Mouse (Mus musculus): ENCODE measurements at regions not wholly inside any gene's neighbourhood (a gene's known extent, or its start where the extent isn't known, plus 50 kb on each side); places are given as distances from the start of the nearest gene placed in this dataset.
"Not testable (repeated sequence)": the region's sequence is repeated elsewhere in the genome, so short reads cannot be mapped to it uniquely, and the experiment has no call there.

DNA sequence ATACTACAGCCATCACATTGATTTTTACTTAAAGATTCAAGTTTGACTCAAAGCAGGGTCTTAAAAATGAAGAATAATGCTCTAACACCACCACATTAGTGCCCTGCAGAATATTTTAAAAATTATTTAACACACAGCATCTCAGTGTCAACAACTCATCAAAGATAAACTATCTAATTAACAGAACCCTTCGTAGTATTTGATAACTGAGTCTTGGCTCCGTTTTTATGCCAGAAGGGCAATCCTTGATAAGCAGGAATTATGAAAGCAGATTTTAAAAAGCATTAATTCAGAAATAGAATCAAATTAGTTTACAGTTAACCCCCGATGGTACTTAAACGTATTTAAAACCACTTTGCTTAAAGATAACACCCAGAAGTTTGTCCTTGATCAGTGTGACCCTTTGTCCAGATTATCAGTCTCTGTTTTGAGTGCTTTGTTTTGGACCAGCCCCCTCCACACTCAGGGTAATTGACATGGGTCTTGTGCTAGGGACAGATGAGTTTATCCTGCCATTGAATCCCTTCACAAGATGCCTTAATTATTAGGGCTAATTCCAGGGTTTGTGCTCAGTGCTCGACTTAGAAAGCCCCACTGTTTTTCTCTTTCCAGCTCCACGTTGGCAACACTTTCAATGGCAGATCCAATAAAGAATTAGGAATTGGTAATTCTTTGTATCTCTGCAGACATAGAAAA, 69.4 kb upstream of the Dph6 start:
- DNase-seq, result no peak

DNA sequence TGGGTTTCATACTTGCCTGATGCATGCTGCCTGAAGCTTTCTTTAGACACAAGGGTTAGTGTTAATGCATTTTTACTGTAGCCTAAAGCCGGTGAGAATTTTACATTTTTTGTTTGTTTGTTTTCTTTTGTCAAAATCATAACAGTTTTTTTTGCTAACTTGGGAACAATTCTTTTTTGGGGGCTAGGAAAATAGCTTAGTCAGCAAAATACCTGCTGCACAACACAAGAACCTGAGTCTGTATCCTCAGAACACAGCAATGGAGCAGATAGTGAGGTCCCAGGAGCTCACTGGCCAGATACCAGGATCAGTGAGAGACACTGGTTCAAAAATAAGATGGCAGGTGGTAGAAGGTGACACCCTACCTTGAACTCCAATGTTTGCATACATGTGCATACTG, 72.4 kb upstream of the Dph6 start:
- no peak for DNase-seq

DNA sequence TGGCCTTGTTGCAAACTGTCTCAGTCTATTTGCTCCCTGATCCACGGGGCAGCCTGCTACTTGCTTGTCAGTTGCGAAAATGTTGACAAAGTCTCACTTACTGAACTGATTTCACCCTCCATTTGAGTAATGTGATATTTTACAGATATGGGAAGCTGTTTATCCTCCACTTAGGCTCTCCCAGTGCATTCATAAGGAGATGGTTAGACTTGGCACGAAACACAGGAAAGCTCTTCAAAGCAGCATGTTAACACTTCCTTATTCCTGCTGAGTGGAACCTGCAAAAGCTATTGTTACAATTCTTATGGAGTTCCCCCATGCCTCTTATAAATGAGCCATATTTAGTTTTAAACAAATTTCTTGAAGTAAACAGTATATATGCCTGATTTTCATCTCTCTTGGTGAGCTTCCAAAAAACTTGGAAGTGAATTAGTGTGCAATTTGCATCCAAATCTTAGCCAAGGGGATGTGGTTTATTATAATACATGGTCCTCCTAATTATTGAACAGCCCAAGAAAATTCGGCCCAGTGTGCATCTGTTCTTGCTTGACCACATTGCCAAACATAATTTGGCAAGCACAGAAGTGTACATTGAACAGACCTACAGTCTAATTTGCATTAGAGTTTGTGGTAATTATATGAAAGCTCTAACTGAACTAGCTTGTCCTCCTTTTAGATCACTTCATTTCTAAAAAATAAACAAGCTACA, 80.3 kb upstream of the Dph6 start:
- DNase-seq, result no peak

DNA sequence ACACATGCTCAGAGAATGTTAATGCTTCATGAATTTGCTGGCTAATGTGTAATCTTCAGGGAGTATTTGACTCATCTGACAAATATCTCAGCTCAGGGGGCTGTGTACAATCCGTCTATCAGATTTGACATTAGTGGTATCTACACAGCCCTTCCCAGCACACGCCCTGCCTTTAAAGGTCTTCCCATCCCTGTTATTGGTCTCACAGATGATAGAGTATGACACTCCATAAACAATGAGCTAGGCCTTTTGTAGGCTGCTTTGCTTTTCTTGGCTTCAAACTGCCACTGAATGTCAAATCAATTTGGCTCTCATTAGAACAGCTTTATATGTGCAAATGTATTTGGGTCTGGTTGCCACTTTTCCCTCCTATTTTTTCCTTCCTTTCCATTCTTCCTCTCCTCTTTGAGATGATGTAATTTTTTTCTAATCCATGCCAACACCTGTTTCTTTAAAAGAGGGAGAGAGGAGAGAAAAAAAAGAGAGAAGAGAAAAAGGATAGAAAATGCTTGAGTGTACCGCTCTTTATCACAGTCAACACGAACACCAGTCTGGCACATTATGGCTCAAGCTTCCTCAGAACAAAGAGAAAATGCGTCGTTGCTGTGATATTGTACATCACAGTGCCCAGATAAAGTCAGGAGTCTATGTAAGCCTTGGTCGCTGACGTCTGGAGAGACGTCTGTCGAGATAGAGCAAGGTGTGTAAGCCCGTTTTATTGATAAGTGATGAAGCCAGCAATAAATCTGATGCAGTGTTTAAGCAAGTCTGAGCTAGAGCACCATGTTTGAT, 84.9 kb upstream of the Dph6 start:
- no peak for DNase-seq

DNA sequence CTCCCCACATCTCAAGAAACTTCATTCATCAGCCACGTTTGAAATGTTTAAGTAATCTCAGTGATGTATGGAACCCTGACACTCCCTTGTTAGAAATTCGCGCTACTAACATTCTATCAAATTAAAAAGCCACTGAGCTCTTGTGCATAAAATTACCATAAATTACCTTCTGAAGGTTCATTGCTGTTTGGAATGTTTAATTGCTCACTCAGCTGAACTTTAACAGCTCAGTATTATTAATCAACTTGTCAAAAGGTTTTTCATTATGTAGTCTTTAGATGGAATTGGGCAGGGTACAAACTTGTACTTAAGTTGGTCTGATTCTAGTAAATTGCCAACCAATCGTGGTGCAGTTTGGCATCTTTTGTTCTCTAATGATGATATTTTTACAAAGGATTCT, 108.5 kb upstream of the Dph6 start:
- no peak for DNase-seq

DNA sequence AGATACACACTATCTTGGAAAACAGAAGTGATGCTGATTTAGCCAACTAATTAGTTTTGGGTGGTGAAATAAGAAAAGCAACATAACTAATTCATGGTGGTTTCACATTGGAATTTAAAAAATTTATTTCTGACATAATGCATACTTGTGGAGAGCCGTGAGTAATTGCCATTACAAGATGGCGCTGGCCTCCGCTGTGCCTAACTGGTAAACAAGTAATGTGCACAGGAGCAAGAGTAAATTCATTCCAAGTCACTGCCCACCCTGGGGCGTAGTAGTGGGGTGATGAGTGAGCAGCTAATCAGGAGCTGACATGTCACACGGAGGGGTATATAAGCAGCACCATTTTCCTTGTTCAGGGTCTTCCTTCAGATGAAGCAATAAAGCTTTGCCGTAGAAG, 119.0 kb upstream of the Dph6 start:
- not testable (repeated sequence) for DNase-seq

DNA sequence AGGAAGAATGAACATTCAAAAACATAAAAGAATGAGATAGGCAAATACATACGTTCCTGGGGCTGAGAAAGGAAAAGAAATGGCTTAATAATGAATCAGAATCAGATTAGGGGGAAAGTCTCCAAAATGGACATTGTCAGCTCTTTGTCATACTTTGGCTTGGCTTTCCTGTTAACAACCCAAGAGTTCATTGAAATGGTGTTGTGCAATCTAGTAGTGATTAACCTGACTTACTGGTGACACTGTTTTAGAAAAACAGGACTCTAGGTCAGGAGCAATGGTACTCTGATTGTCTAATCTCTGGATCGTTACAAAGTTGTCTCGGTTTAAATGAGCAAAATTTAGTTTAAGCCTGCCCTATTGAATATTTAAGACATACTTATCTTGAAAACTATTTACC, 119.5 kb upstream of the Dph6 start:
- DNase-seq, result no peak

DNA sequence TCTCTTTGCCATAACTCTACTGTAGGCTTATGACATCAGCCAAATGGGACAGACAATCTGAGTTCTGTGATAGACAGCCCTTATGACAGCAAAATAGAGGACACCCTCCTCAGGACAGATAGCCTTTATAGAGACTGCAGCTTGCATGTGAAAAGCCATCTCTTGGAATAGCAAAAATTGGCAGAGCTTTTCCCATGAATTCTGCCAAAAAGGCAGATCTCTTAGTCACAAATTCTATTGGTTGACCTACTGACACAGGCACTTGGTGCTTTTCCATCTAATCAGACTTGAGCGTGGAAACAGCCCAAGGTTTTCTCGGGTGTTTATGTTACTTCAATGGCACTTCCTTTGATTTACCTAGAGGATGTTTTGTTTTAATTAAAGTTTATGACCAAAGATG, 120.8 kb upstream of the Dph6 start:
- no peak for DNase-seq

DNA sequence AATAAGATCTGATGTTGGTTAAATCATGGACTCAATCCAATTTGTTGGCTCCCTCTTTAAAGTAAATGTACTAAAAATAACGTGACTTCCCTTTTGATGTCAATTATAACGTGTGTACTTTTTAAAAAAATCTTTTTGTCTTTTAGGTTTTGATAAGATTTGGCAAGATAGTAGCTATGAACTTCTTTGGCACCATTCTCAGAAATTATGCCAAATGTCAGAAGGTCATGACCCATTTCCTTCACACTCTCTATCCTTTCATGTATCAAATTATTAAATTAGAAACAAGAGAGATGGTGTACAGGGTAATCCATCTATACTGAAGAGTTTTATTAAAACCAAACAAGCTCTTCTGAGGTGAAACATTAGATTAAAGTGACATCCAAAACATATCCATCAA, 121.4 kb upstream of the Dph6 start:
- DNase-seq, result no peak

DNA sequence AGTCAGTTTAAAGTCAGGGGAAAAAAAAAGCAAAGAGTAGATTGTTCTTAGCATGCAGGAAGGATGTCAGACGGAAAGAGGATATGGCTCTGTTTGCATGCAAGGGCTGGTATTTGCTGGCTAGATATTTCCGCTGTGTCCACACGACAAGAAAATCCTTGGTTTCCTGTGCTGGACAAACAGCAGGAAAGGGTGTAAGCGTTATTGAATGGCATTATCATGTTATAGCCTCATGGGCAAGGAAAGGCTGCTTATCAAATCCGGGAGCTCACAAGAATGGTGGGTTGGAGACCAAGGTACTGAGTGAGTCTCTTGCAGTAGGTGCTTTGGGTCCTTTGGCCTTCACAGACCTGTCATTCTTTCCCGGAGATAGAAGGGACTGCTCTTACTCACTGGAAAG, 127.7 kb upstream of the Dph6 start:
- no peak for DNase-seq

DNA sequence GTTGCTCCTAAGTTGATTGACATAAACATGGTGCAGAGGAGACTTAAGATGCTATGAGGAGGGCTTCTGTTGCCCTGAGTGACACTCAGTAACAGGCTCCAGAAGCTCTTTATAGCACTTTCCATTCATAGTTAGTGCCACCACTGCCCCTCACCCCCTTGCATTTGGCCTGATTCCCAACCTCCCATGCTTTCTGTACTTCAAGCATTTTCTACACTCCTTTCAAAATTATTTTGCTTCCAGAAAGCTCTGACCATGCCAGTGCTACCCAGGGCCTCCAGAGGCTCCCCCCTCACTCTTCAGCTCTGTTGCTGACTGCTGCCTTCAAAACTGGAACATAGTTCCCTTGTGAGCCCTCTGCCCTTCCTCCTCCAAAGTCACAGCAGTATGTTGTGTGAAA, 129.4 kb upstream of the Dph6 start:
- no peak for DNase-seq

DNA sequence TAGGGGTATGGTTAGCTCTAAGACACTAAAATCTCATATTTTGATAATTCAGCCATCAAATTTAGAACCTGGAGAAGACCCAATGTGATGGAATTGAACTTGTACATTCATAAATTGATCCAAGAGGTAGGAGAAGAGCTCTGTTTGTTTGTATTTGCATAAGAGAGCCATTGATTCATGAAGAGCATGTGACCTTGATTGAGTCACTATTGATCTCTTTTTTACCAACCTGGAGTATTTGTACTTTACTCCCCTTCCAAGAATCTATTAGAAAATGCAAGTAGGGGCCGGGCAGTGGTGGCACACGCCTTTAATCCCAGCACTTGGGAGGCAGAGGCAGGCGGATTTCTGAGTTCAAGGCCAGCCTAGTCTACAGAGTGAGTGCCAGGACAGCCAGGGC, 133.5 kb upstream of the Dph6 start:
- no peak for DNase-seq

DNA sequence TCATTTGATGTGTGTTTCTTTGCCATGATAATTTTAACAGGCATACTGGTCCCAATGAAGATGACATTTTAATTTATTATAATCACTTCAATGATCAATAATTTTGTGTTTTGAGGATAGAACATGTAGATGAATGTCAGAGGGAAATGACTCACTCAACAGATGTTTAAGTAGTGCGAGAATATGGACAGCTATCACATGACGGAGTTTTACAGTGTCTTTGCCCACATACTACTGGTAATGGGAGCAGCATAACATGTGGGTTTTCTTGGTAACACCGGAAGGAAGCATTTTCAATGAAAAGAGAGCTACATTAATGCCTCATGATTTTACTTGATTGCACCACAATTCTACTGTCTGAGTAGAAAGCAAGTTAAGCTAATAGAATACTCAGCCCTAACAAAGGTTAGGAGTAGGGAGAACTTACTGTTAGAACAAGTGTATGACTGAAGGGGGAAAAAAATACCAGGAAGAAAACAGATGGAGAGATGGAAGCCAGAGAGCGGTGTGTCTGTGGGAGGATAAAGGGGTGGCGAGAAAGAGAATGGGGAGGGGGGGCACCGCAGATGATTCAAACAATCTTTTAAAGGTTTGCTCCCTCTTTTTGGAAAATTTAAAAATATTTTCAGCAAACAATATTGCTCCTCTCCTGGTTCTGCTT, 142.0 kb upstream of the Dph6 start:
- DNase-seq, result no peak

DNA sequence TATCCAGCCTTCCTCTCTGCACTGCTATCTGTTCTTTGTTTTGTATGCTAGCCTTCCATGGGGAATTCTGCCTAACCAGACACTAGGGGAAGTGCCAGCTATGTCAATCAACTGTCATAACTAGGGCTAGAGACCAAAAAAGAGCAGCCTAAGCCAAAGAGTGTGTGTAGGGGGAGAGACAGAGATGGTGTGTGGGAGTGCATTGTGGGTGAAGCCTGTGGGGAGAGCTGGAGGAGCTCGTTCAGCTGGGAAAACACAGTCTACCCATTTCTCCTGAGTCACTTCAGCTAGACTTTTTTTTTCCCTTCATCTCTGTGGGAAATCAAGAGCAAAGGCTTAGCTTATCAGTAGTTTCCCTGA, 142.5 kb upstream of the Dph6 start:
- peak; percentile 34 for DNase-seq

DNA sequence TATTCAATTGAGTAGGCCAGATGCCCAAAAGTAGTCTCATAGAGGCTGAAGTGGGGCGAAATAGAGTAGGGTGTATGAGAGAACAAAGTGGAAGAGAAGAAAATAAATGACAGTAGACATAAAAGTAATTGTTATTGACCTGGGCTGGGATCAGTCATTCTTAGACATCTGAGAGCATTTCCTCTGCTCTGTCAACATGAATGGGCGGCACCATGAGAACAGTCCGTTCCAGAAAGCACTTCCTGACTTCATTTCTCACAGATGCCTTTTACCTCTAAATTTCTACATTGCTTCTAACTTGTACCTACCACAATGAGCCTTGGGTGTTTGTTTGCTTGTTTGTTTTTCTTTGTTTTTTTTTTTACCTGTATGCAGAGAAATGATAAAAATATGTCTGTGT, 148.5 kb upstream of the Dph6 start:
- no peak for DNase-seq

DNA sequence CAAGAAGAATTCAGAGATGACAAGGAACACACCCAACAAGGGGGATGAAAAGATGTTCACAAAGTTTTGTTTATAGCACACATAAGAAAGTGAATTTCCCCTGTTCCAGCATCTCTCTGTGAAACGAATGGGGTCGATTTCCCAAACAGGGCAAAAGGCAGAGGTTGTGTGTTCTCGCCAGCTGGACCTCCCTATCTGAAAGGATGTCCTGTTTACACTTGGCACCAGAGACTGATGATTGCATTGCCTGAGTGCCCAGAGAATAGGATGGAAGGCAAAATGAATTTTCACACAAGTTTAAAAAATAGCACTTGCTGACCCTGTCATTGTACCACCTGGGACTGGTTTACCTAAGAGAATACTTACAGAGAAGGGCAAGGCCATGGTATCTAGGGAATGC, 149.2 kb upstream of the Dph6 start:
- DNase-seq, result no peak

DNA sequence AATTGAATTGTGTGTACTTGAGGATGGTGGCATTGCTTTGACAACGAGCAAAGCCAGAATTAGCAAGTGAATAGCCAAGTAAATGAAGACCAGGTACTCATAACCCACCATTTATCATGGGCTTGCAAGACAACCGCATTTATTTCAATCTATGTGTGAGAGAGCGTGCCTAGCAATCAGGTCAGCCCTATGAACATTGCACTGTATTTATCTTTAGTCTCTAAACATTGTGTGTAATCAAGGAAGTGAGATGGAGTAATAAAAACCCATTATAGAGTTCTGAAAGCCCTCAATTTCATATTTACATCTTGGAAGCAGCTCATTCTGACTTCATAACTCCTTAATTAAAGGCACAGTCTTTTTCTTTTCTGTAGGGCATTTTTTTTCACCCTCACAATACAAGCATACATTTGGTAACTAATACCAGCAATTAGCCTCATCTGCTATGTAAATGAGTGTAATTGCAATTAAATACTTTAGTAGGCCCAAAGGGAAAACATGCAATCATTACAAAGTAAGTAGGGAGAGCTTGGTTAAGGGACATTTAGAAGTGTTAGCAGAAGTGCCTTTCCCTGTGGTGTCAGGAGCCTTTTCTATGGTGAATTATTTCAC, 150.8 kb upstream of the Dph6 start:
- DNase-seq, result no peak

DNA sequence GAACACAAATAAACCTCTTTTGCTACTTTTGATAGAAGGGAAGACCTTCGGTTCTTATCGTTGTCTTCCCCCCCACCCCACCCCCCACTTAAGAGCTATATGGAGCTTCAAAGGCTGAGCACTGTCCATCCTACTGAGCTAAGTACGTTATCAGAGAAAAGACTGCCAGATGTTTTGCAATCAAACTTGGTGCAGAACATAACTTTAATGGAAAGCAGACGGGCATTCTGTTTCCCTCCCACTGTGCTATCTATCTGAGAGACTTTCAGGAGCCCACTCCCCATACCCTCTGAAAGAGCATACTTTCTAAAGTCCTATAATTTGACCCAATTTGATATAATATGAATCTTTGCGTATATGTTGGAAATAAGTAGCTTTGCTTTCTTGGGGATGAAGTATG, 153.3 kb upstream of the Dph6 start:
- DNase-seq, result no peak

DNA sequence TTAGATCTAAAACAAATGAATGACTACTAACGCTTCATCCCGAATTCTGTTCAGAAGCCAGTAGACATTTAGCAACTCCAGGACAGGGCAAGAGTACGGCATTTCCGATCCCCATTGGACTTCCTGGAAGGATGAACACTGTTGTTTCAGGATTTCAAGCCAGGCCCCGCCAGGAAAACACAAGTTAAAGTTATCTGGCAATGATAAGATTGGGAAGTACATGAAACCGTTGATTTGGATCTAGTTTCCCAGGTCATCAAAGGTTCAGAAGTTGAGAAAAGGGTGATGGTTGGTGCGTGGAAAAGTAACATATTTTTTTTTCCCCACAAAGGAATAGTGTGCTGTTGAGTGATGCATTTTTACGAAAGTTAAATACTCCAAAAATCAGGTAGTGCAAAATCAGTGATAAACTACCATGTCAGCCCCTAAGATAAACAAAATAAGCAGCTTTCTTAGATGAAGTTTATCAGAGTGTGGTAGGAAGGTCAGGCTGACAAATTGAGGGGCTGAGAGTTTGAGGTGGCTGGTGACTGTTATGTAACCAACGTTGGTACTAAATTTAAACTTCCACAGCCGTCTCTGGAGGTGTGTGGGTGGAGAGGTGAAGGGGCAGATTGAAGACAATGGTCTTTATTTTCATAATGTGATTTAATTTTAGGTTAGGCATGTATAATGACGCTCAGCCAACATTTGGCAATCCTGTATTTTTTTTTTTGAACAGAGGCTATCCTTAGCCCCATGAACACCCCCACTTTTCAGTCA, 157.6 kb upstream of the Dph6 start:
- DNase-seq, result no peak

DNA sequence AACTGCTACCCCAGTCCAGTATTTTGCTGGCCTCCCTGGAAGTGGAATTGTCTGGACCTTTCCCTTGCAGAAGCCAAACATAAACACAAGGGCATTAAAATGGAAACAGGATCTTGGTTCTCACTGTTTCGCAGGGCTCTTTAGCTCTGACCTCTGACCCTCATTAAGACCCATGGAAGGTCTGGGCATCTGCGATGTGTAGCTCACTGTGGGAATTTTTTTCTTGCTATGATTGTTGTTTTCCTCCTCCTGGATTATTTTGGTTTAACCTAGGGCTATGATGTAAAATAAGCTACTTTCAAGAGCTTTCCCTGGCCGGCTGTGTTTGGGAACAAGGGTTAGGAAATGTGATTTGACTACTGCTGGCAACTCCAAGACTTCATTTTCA, 158.1 kb upstream of the Dph6 start:
- DNase-seq, result no peak

DNA sequence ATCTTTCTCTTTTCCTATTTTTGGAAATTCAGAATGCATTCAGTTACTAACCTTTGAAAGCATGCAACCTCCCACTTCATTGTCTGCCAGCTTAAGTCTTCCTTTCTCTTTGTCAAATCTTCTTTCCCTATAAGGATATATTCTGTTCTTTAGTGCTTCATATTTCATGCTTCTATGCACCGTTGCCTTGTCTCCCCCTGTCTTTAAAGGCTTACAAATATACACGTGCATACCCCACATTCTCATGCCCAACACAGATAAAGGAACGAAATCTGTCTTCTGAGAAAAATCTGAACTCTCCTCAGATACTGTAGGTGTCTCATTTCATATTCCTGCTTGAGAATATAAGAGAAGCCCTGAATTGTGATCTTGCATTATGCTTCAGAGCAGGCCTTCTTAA, 167.9 kb upstream of the Dph6 start:
- no peak for DNase-seq

DNA sequence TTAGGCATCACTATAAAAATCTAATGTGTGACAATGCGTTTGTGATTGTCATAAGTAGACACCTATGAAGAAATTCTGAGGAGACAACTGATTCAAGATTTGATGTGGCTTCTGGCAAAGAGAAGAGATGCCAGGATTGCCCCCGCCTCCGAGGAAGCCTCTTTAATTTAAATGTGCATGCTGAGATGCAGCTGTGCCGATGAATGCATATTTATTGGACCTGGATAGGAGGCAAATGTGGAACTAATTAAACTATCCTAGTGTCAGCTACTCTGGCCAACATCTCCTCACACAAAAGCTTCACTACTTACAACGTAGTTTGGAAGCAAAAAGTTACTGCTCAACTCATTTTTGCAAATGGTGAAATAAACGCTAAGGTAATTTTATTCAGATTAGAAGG, 173.4 kb upstream of the Dph6 start:
- no peak for DNase-seq

DNA sequence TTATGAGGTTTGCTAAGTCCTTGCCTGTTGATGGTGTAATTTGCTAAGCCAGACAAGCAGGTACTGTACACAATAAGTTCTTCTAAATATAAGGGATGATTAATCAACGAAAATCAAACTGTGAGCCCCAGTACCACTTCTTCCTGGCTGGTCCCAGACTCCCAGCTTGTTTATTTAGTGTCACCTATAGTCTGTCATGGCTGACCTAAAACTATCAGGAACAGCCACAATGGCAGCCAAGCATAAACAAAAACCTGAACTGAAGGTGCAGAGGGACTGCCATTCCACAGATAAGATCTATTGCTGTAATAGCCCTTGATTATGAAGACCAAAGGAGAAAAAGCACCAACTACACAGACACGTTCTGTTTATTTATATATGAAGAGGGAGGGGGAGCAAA, 180.9 kb upstream of the Dph6 start:
- no peak for DNase-seq
